Mouse (Mus musculus) frontal cortex, postnatal 25 days (tissue): Measurements from ENCODE around the gene Galm.
"Not testable (repeated sequence)": the region's sequence is repeated elsewhere in the genome, so short reads cannot be mapped to it uniquely, and the experiment has no call there.

Experiments
- DNase-seq, 2 experiments: peaks; one replicate each; pipeline ENCODE4 v3.0.0; 2022; ENCODE audit warnings: low spot score in 2 of 2

Gene Galm

GRCm38 (mm10) chr17:80206671-80207581, 79.7 kb downstream of the Galm start, which contains the start of the genes Srsf7 and Ttc39d:
TSS of gene Srsf7 (minus strand) at chr17:80207307.
TSS of gene Ttc39d (plus strand) at chr17:80207460.
- peak; percentile 98 to 99 for DNase-seq

GRCm38 (mm10) chr17:80213998-80214397, 86.7 kb downstream of the Galm start:
- DNase-seq: not testable (repeated sequence)

GRCm38 (mm10) chr17:80220131-80220530, 92.9 kb downstream of the Galm start:
- no peak for DNase-seq

GRCm38 (mm10) chr17:80221202-80221601, 93.9 kb downstream of the Galm start:
- DNase-seq: no peak

DNA sequence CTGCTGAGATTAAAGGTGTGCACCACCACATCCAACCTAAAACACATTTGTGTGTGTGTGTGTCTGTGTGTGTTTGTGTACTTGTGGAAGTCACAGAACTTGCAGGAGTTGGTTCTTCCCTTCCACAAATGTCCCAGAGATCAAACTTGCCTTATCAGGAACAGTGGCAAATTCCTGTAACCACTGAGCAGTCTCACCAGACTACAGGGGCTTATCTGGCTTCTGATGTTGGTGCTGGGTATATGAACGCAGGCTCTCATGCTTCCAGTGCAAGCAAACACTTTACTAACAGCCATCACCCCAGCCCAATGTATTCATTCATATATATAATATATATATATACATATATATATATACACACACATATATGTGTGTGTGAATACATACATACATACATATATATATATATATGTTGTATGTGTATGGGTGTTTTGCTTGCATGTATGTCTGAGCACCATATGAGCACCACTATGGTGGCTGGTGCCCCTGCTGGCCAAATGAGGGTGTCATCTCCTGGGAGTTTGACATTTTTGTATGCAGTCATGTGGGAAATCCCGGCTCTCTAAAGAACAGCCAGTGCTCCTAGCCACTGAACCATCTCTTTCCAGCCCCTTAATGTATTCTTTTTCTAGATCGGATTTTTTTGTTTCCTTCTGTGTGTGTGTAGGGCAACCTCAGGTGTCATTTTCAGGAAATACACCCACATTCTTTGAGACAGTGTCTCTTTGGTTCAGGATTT, 94.8 kb downstream of the Galm start:
- no peak for DNase-seq

DNA sequence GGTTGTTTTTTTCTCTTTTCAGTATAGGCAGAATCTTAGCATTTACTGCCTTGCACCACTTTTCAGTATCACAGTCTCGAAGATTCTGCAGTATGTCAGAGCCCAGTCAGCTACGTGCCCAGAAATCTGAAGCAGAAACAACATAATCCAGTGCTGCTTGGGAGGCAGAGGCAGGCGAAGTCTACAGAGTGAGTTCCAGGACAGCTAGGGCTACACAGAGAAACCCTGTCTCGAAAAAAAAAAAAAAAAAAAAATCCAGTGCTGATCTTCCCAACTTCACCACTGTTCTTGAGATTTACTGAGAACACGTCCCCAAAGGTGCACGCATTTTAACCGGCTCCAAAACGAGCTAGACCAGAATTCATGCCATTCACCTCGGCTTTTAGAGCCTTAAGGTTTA, 96.6 kb downstream of the Galm start:
- DNase-seq: no peak

GRCm38 (mm10) chr17:80224326-80225116, 97.2 kb downstream of the Galm start, which contains the start of gene Gemin6:
TSS of gene Gemin6 (plus strand) at chr17:80224441.
- peak; percentile 65 to 72 for DNase-seq

DNA sequence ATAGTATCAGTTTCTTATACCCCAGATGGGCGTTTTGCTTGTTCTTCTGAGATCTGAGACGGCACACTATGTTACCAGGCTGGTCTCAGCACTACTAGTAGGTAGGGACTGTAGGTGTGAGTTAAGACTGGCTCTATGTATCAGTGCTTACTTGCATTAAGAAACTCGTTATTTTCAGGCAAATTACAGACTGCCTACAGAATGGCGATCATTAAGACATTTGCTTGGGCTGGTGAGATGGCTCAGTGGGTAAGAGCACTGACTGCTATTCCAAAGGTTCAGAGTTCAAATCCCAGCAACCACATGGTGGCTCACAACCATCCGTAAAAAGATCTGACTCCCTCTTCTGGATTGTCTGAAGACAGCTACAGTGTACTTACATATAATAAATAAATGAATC, 97.9 kb downstream of the Galm start:
- DNase-seq: not testable (repeated sequence)

- DNase-seq: no peak
Observed at GRCm38 (mm10) chr17:80229396-80229795, 102.1 kb downstream of the Galm start.

- DNase-seq: no peak
Observed at GRCm38 (mm10) chr17:80233844-80234243, 106.6 kb downstream of the Galm start.

DNA sequence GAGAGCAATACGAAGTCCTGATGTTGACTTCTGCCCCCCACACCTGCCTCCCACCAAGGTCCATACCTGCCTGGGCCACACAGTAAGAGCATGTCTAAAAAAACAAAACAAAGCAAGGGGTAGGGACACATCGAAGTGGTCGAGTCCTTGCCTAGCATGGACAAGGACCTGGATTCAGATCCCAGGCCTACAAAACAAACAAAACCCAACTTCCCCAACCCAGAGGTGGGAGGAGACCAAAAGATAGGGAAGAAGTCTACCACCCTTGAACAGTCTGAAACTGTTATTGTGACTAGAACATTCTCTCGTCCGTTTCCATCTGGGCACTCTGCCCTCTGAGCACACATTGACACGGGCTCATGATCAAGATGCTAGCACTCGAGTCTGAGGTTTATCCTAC, 107.1 kb downstream of the Galm start:
- no peak for DNase-seq
